Mouse (Mus musculus): Measurements from ENCODE around the gene Irf6.

GRCm38 (mm10) chr1:193133726-193134125 is 19.2 kb upstream of the Irf6 start:
- TF ChIP-seq TAL1 (IDR thresholded peaks at IDR 0.05; ENCODE audit: low read length), result no peak
- no peak for TF ChIP-seq GATA1 (IDR thresholded peaks at IDR 0.05; ENCODE audit: low read length)
